Mouse (Mus musculus) macrophage (primary cell): Measurements from ENCODE around the gene Mbtps1. TPM values are rescaled to one million over a fixed set of nuclear protein-coding genes. Genes with fewer than 3 reads are reported as not detected.

Experiments
- H3K27ac ChIP-seq: fragments of 350-480 bp; formaldehyde crosslinking; 2 replicates; pipeline ENCODE4 v1.9.0; 2021
- H3K36me3 ChIP-seq: fragments of 350-480 bp; formaldehyde crosslinking; 2 replicates; pipeline ENCODE4 v1.9.0; 2021; ENCODE audit errors: inconsistent target
- H3K4me3 ChIP-seq: fragments of 350-480 bp; formaldehyde crosslinking; 2 replicates; pipeline ENCODE4 v1.9.0; 2021; ENCODE audit errors: inconsistent target
- H3K79me2 ChIP-seq: fragments of 350-480 bp; formaldehyde crosslinking; 2 replicates; pipeline ENCODE4 v1.9.0; 2021; ENCODE audit errors: inconsistent target
- WGBS: methylation state at CpG from one replicate; pipeline ENCODE4 v1.1.7; 2026; ENCODE audit warnings: inconsistent platforms; ENCODE audit not compliant: missing documents; 5-methylcytosine and 5-hydroxymethylcytosine counted together
- polyA plus RNA-seq: library from polyadenylated mRNA; stranded (reverse); fragments of 250-400 nt; gene quantifications from 3 replicates; pipeline ENCODE4 v1.2.4, GENCODE M21; 2018; ENCODE audit warnings: inconsistent platforms

Mbtps1 gene
- polyA plus RNA-seq, 1 experiment from 2014 or later: 27.0 TPM

DNA sequence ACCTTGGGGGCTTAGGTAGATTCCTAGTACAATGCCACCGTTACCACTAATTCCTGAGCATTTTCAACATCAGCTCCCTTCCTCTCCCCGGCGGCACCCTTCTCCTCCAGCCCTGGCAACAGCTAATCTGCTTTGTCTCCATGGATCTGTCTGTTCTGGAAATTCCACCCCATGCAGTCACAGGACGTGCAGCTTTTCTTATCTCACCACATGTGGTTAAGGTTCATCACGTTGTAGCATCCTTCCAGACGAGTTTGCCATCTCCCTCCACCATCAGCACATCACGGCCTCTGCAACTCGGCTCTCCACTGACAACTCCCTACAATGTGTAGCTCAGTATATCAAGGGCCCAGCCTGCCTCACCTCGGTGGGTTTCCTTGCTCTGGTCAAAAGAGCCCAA, 53.0 kb downstream of the Mbtps1 start:
- H3K79me2 ChIP-seq: no peaks in the 10 kb centered on the region
- WGBS: 88% methylated on average over 9 of the region's 9 CpGs
- H3K4me3 ChIP-seq: no peak overlapping the region
- peaks cover 32% of the 10 kb centered on the region for H3K36me3 ChIP-seq
- H3K27ac ChIP-seq: no peak overlapping the region

DNA sequence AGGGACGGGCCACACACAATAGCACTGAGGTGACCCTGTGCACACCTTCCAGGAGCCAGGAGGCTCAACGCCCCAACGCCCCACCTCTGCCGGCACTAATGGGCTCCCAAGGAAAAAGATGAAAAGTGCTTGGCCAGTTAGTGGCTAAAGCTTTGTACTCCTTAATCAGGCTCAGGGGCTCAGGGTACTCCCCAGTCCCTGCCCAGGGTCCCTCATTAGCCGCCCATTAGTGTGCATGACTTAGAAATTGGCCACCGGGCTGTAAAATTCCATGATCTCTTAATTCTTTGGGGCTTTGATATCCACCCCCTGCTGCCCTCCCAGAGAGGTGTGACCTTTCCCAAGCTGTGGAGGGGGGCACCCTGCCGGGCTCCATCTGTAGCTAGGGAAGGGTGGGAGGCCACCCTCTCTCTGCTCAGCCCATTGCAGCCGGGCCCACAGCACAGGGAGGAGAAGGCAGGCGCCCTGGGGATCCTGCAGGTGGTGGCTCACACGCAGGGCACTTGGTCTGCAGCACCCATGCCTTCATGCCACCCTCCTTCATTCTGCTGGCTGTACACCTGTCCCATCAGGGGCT, 55.3 kb downstream of the Mbtps1 start:
- no peak overlapping the region for H3K27ac ChIP-seq
- H3K79me2 ChIP-seq: no peaks in the 10 kb centered on the region
- H3K36me3 ChIP-seq: peaks cover 10% of the 10 kb centered on the region; the same call in 1 of the 2 replicates
- 83% methylated on average over 10 of the region's 10 CpGs for WGBS
- H3K4me3 ChIP-seq: no peak overlapping the region

DNA sequence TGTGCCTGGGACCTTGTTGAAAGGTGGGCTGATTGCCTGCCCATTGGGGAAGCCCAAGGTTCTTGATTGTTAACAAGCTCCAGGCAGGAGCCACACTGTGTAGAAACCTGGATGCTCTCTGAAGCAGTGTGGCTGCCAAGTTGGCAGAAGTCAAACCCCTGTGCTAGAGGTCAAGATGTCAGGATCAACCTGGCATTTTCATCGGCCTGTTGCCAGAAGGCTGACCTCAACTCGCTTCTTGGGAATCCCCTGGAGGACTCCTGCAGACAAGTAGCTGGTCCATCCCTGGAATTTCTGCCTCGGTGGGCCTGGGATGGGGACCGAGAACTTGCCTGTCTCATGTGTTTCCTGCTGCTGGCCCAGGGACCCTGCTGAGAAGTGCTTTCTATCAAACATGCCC, 56.4 kb downstream of the Mbtps1 start:
- H3K4me3 ChIP-seq: no peak overlapping the region
- 0 out of 2 replicates have a peak, but pooled peaks cover under 1% of the 10 kb centered on the region for H3K36me3 ChIP-seq
- H3K79me2 ChIP-seq: no peaks in the 10 kb centered on the region
- 49% methylated on average over 4 of the region's 4 CpGs for WGBS
- no peak overlapping the region for H3K27ac ChIP-seq

DNA sequence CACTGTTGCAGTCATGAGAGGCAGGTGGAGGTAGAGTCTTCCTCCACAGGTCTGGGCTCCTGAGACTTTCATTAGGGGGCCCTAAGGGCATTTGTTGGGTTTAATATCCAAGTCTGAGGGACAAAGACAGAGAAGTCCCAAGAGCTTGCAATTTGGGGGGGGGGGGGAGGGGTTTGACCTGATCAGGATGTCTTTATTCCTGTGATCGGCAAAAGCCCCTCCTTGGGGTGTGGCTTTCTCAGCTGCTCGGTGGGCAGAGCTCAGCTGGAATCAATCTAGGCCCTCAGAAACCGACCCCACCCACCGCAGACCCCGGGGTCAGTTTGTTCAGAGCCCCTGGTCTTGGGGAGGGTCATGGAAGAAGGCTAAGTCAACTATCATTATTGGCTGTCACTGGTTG, 56.9 kb downstream of the Mbtps1 start, which contains the start of gene Slc38a8:
Slc38a8 (minus strand) TSS at position 101 of the 400 bp plus-strand sequence.
- Histone ChIP-seq H3K4me3 (no peak within 1 kb of the TSS), H3K36me3 (no peaks in the 10 kb centered on the region), H3K79me2 (no peaks in the 10 kb centered on the region), H3K27ac (no peak within 1 kb of the TSS)
- WGBS: 74% methylated on average over 5 of the region's 5 CpGs

DNA sequence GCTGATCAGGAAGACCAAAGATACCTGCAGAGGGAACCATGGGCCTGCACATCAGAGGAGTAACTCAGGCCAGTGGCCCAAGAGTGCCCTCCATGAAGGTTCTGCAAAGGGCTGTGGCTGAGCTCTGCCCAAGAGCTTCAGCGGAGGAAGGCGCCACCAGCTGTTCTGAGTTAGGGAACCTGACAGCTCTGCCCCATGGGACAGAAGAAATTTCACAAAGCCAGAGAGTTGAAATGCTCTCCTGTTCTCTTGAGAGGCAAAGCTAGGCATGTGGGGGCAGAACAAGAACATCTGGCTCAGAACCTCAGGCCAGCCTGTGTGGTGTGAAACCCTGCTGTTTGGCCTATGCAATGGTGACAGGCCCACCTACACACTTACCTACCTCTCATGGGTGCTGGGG, 58.7 kb downstream of the Mbtps1 start:
- Histone ChIP-seq H3K4me3 (no peak overlapping the region), H3K27ac (no peak overlapping the region), H3K36me3 (no peaks in the 10 kb centered on the region), H3K79me2 (no peaks in the 10 kb centered on the region)
- WGBS: 83% methylated on average over 2 of the region's 2 CpGs

DNA sequence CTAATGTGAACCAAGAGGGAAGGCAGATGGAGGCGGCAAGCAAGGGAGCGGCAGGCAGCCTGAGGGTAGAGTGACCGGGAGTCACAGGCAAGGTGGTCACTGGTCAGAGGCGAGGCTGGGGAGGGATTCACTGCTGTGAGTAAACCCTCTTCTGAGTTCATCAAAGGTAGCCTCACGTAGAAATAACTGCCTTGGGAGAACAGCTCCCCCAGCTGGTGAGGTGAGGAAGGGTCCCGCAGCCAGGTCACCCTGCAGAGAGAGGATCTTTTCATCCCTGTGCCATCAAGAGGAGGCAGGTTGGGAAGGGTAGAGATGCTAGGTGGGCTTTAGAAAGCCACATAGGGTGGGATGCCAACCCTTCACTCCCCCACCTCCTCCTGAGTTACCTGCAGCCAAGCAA, 61.7 kb downstream of the Mbtps1 start:
- Histone ChIP-seq H3K36me3 (no peaks in the 10 kb centered on the region), H3K4me3 (no peak overlapping the region), H3K27ac (no peak overlapping the region), H3K79me2 (no peaks in the 10 kb centered on the region)
- WGBS: 22% methylated on average over 6 of the region's 6 CpGs

DNA sequence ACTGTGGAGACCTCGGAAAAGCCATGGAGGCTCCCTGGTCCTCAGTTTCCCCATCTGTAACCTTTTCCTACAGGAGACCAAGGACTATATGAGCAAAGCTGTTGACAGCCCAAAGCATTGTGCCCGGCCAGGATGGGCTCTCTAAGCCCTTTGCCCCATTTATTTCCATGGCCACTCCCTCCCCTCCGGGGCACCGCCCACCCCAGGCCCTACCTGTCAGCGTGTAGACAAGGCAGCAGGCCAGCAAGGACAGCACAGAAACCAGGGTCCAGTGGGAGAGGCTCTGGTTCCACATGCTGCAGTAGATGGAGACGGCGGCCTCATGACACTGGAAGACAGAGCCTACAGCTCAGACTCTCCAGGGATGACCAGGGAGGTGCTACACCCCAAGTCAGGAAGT, 71.4 kb downstream of the Mbtps1 start:
- Histone ChIP-seq H3K79me2 (no peaks in the 10 kb centered on the region), H3K27ac (no peak overlapping the region), H3K4me3 (no peak overlapping the region), H3K36me3 (no peaks in the 10 kb centered on the region)
- WGBS: 86% methylated on average over 7 of the region's 7 CpGs

DNA sequence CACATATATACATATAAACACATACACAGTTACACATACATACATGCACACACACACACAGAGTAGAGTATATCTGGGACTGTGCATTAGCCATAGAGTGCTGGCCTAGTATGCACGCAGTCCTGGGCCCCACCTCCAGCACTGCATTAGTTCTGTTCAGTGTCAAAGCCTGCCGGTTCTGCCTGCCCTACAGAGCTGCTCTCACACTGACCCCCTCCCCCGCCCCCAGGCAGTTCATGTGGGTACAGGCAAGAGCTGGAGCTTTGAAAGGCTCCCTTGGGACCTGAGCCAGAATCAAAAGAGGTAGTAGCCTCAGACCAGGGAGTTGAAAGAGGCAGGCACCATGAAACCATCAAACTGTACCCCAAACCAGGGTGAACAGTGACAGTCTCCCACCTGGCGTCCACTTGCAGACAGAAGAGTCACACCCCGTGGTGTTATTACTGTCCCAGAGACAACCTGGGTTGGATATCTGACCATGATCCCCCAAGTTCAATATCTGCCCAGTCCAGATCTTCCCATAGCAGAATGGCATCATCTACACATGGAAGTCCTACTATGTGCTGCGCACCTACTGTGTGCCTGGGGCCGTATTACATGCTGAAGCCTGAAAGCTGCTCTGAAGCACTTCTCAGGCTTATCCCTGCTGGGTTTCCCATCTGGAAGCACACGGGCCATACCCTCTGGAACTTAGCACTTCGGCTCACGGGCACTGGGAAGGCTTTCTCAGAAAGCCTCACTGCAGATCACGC, 74.2 kb downstream of the Mbtps1 start:
- no peak overlapping the region for H3K4me3 ChIP-seq
- H3K36me3 ChIP-seq: no peaks in the 10 kb centered on the region
- H3K79me2 ChIP-seq: no peaks in the 10 kb centered on the region
- WGBS: 82% methylated on average over 11 of the region's 11 CpGs
- H3K27ac ChIP-seq: no peak overlapping the region

DNA sequence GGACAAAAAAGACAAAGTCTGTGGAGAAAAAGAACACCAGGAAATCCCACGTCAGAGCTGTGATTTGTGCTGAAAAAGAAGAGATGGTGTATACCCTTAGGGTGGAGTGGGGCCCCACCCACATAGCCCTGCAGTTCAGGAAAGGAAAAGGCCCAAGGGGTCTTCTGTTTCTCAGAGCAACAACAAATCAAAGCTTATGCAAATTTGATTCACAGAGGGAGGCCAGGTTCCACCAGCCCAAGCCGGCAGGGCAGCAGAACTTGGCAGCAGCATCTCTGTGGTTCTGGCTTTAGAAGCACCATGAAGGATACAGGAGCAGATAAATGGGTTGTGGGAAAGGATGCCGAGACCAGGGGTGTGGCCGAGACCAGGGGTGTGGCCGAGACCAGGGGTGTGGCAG, 79.9 kb downstream of the Mbtps1 start:
- H3K79me2 ChIP-seq: no peaks in the 10 kb centered on the region
- no peak overlapping the region for H3K27ac ChIP-seq
- no peak overlapping the region for H3K4me3 ChIP-seq
- WGBS: 34% methylated on average over 5 of the region's 5 CpGs
- no peaks in the 10 kb centered on the region for H3K36me3 ChIP-seq

DNA sequence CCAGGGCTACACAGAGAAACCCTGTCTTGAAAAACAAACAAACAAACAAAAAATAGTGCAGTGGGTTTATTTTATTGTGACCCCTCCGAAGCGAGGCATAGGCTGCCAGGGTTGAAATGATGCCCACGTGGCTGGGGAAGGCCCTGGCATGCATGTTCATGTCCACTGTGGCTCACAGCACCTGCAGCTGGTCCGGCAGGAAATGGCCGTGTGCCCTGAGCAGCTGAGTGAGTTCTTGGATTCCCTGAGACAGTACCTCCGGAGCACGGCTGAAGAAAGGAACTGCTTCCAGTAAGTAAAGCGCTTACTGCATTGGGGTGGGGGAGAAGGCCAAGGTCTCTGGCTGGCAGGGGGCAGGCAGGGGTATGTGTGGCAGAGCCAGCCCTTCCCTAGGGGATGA, 90.4 kb downstream of the Mbtps1 start:
- 89% methylated on average over 8 of the region's 8 CpGs for WGBS
- H3K36me3 ChIP-seq: no peaks in the 10 kb centered on the region
- no peak overlapping the region for H3K4me3 ChIP-seq

DNA sequence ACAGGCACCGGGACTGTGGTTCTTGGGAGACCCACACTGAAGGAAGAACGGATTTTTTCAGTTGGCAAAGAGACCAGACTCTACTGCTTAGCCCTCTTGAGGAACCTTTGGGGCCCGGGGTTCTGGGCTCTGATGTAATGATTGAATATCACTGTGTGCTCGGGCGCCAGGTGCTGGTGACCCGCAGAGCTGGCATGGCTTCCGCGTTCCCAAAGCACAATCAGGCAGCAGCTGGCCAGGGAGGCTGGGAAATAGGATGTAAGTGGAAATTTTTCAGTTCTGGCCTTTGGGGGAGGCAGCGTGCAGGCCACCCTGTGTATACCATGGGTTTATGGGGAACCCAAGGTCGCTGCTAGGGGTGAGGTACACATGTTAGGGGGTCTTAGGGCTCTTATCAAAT, 91.7 kb downstream of the Mbtps1 start:
- 80% methylated on average over 10 of the region's 10 CpGs for WGBS
- H3K4me3 ChIP-seq: no peak overlapping the region
- H3K27ac ChIP-seq: no peak overlapping the region
- no peaks in the 10 kb centered on the region for H3K36me3 ChIP-seq
- no peaks in the 10 kb centered on the region for H3K79me2 ChIP-seq

More for the DNA sequence above, 90.4 kb downstream of the Mbtps1 start:
- Histone ChIP-seq H3K27ac (no peak overlapping the region), H3K79me2 (no peaks in the 10 kb centered on the region)

DNA sequence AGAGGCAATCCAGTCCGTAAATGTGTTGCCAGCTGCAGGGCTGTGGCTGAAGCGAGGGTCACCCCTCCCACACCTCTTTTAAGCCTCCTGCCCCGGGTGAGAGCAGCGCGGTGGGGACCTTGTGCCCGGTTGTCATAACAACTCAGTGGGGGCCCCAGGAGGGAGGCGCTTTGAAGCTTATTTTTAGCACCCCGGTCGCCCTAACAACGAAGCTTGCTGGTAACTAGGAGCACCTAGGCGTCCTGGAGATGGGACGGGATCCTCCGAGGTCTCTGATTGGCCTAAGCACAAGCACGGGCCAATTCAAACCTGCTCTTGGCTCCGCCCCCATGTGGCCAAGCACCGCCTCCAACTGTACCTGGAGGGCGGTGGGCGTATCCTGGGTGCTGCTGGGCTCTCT, 92.4 kb downstream of the Mbtps1 start:
- Histone ChIP-seq H3K36me3 (no peaks in the 10 kb centered on the region), H3K4me3 (no peak overlapping the region), H3K79me2 (no peaks in the 10 kb centered on the region), H3K27ac (no peak overlapping the region)
- 12% methylated on average over 18 of the region's 18 CpGs for whole genome bisulfite sequencing

DNA sequence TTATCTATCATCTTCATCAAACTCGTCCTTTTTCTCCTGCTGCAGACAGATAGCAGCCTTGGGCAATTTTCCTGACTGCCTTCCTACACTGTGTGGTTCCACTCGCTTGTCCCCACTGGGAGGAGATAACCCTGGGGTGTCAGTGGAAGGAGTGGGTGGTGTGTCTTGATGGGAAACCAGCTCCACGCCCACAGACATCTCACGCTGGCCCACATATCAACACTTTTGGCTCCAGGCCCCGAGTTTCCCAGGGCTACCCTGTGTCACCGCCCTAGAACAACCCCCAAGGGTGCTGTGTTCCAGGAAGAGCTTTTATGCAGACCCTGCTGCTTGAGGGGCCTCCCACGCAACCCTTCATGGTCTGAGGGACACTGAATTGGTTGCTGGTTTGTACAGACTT, 94.8 kb downstream of the Mbtps1 start:
- H3K79me2 ChIP-seq: no peaks in the 10 kb centered on the region
- no peak overlapping the region for H3K4me3 ChIP-seq
- 85% methylated on average over 7 of the region's 7 CpGs for WGBS
- H3K27ac ChIP-seq: no peak overlapping the region
- no peaks in the 10 kb centered on the region for H3K36me3 ChIP-seq

DNA sequence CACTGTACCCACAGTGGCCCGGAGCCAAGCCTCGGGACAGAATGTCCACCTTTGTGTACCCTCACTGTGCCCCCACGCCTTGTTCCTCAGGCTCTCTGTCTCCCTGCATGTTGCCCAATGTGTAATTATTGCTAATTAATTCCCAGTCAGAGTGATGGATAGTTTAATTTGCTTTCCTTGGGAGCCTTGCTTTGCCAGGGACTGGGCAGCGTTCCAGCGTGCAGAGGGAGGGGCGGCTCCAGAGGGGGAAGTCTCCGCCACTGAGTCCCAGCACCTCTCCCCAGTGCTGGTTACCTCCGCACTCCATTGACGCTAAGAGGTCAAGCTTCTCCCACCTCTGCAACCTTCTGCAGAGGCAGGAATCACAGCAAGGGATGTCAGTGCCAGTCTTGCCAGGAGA, 97.2 kb downstream of the Mbtps1 start:
- no peaks in the 10 kb centered on the region for H3K36me3 ChIP-seq
- H3K27ac ChIP-seq: no peak overlapping the region
- WGBS: 81% methylated on average over 9 of the region's 9 CpGs
- H3K4me3 ChIP-seq: no peak overlapping the region
- no peaks in the 10 kb centered on the region for H3K79me2 ChIP-seq

DNA sequence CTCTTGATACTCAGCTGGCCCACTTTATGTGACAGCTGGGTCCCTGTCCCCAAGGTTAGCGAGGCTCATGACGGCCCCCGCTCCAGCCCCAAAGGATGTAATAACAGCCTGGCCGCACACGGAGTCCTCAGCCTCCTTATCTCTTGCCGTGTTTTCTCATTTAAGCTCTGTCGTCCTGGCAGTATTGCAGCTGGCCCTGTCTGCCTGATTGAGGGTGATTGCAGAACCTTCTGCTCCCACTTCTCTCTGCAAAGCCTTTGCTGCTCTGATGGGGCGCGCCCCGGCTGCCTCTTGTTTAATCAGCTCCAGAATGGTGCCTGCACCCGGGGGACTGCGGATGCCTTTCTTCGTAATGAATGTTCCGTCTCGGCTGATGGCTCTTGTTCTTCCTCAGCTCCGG, 98.8 kb downstream of the Mbtps1 start:
- WGBS: 70% methylated on average over 16 of the region's 16 CpGs
- H3K36me3 ChIP-seq: no peaks in the 10 kb centered on the region
- H3K27ac ChIP-seq: no peak overlapping the region
- no peak overlapping the region for H3K4me3 ChIP-seq
- H3K79me2 ChIP-seq: no peaks in the 10 kb centered on the region
